Mouse (Mus musculus) heart, adult 18-20 months (tissue): Measurements from ENCODE around the gene Gabrr2. TPM values are rescaled to one million over a fixed set of nuclear protein-coding genes. Genes with fewer than 3 reads are reported as not detected.
A peak's percentile ranks its signal among the peaks of the same experiment; 100 is the strongest.
"Not testable (repeated sequence)": the region's sequence is repeated elsewhere in the genome, so short reads cannot be mapped to it uniquely, and the experiment has no call there.

ENCODE experiments used
- DNase-seq, 2 experiments: peaks; one replicate each; pipeline ENCODE4 v3.0.0; 2021 to 2022; ENCODE audit warnings: mixed read lengths in 1 of 2
- total RNA-seq, 2 experiments: library from RNA; stranded (reverse); gene quantifications; 2 replicates each; pipeline ENCODE4 v1.2.3; 2021

Gene Gabrr2
- total RNA-seq, 2 experiments from 2014 or later, result 1.5 to 1.6 TPM

DNA sequence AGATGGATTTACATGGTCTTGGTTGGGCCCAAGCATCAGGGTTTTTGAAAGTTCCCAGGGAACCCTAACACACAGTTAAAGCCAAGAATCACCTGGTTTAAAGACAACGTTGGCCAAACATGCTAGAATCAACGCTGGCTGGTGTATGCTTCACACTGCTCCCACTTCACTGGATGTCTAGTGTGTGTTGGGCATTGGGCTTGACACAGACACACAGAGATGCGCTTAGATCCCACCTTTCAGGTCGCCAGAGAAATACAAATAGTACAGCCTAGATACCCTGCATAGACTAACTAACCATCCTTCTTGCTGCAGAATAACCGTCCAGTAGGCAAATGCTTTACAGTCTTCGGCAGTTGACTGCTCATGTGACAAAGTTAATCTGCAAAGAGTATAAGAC is 7.5 kb downstream of the Gabrr2 start:
- DNase-seq, result no peak

DNA sequence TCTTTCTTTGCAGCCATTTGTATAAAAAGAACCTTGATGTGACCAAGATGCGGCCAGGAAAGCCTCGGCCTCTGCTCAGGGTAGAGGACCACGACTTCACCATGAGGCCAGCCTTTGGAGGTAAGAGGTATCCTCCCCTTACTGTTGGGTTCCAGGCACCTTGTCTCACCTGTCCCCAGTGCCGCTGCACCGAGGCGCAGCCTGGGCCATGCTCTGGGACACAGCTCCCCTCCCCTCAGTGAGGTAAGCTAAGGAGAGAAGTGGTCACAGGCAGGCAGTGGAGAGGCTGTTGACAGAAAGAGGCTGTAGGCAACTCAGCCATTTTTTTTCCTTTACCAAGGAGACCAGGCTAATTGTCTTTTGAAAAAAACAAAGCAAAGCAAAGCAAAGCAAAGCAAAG is 8.5 kb downstream of the Gabrr2 start:
- DNase-seq, result no peak

DNA sequence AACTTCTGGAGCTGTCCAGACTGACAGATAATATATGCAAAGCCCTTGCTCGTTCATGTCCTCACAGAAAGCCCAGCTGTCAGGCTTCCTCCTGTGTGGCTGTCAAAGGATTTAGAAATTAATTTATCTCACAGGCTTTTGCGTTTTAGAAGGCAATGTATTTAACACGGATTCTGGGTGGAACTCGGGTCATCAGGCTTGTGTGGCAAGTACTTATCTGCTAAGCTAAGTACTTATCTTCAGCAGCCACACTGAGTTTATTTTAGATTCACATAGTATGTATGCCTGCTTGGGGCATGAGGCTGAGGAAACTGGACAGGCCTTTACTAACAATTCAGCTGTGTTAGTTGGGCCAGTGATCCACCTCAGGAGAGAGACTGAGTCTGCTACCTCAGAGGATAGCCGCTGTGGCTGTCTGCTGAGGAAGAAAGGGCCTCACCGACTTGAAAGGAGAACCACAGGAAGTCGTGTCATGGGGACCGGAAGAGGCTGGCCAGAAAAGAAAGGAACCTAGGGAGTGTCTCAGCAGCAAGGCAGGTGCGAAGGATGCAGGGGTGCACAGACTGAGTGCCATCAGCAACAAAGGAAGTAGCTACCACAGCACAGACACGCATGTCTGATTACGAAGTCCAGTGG is 9.8 kb downstream of the Gabrr2 start:
- peak in 1 of 2 experiments; percentile 14 for DNase-seq

DNA sequence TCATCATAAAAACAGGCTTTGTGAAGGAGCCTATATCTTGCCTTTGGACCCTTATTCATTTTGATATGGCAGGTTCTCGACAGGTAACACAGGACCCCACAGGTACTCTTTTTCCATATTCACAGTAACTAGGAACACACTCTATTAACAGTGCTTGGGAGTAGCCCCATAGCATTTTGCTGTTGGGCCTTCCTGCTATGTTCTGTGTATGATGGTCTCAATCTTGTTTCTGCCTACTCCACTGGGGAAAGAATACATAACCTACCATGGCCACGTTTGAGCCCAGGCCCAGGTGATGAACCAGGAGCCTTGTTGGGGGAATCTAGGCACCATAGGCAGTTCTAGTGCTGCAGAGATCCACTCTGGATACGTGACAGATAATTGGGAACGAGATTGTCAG is 11.6 kb downstream of the Gabrr2 start:
- DNase-seq, result no peak

DNA sequence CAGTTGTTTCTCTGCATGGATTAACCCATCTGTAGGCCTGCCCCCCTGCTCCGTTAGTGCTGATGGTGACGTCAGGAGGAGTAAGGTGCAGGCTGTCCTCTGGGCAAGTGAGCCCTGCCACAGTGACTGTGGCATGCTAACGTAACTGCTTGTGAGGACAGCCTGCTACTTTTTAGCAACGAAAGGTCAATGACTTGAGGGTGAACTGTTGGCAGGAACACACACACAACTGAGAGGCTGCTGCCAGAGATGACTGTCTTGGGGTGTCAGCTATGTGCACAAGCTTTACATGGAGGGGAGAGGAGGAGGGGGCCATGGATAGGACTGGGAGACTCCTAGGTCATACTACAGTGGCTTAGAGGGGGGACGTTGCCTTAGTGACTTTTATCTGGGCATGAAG is 12.1 kb downstream of the Gabrr2 start:
- DNase-seq, result peak in 1 of 2 experiments; percentile 44

DNA sequence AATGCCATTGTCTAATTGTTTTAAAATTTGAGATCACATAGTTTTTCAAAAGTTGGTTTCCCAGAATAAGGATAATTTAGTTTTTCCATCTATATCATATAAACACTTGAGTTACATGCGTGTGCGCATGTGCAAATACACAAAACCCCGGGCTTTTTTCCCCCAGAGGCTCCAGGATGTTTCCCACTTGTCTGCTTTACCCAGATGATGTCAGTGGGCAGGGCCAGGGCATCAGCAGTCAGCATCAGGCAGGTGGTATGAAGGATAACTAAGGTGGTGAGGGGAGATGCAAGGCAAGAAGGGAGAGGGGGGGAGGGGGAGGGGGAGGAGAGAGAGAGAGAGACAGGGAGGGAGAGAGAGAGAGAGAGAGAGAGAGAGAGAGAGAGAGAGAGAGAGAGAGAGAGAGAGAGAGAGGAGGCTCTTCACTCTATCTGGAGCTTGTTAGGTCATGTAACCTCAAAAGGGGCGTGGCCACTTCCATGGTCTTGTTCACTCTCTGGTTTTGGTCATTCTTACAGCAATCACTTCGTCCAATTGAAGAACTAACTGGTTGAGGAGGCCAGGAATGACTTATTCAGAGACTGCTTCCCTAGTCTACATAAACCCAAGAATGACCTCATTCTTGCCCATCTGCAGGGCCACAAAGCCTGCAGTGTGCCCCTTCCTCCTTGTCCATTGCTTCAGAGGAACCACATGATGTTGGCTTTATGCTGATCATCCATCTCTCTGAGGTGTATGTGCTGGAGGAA is 13.2 kb downstream of the Gabrr2 start:
- no peak for DNase-seq

DNA sequence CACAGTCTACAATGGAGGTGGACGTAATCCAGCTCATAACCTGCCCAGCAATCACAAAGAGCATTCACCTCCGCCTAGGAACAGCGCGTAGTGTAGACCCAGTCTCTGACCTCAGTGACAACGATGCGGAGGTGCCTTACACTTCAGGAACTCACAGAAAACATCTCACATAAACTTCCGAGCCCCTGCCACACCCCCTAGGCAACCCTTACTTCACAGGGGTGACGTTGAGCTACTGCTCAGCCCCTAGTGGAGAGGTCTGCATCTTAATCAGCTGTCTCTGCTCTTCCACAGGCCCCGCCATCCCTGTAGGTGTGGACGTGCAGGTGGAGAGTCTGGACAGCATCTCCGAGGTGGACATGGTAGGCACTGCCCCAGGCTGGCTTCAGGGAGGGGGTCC is 14.4 kb downstream of the Gabrr2 start:
- DNase-seq, result no peak

DNA sequence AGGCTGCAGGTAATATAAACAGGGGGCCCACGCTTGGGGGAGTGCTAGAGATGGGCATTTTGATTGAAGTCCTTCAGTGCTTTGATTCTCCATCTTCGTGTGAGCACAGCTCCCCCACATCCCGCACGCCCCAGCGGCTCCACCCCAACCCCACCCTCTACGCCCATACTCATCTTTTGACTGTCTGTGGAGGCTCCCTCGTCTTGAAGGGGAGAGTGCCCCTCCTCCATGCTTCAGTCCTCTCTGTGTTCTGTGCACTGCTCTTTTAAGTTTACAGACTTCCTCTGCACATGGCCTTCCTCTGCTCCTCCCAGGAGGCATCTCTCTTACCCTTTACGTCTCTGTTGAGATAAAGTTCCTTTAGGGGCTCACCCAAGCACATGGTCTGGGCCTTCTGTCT is 14.9 kb downstream of the Gabrr2 start:
- no peak for DNase-seq

DNA sequence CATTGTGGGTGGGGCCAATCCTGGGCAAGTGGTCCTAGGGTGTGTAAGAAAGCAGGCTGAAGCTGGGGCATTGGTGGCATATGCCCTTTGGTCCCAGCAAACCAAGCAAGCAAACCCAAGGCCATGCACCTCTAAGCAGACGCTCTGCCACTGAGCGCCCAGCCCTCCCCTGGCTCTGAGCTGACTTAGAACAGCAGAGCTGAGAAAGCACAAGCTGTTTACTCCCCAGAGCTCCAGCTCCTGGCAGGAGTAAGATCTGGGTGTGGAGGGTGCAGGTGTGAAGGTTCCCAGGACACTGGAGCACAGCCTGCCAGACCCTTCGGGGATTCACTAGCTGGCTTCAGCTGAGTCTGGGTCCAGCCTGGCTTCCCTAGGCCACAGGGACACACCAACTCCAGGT is 15.7 kb downstream of the Gabrr2 start:
- DNase-seq, result no peak

DNA sequence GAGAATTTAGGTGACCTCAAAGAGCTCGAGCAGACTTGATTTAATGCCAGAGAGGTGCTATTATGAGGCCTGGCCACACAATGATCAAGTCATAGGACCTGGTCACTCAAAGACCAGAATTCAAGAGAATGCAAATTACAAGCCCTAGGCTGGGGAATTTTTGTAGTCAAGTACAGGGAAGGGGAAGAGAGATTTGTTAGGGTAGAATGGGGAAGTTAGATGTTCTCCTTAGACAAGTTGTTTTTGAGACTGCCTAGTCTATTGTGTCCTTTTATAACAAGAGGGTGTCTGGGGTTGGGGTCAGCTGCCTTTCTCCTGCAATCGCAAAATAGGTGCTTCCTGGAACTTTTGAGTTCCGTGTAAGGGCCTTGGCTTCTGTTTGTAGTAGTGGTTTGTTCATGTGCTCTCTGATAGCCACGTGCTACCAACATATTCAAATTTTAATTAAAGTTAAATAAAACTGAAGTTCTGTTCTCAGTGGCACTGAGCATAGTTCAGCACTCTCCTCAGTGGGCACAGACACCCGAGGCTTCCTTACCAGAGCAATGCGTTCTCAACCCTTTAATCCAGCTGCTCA is 36.4 kb downstream of the Gabrr2 start:
- peak in 1 of 2 experiments; percentile 8 for DNase-seq

DNA sequence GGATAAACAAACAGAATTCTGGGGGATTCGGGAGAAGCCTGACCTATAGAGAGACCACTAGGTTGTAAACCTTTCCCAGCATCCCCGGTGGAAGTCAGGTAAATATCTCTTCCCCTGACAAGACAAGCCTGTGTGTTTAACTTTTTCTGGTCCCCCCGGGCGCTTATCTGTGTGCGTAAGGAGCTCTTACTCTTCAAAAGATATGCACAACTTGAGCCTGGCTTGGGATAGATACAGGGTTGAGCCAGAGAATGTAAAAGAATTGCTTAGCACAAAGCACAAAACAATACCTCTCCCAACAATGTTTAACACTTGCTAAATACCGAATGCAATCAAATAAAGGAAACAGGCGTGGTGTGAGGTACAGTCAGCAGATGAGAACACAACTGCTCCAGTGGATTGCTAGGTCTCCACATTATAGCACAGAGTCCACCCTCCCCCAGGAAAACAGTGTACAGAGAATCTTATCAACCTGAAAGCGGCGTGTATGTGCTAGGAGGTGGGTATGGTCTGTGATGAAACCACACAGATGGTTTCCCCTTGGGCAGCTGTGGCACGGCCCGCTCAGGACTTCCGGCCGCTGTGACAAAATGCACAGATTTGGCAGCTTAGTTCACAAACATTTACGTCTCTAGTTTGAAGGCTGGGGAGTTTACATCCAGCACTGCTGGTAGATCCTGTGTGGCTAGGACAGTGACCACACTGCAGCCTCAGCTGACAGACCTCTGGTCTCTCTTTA is 47.1 kb downstream of the Gabrr2 start:
- no peak for DNase-seq

DNA sequence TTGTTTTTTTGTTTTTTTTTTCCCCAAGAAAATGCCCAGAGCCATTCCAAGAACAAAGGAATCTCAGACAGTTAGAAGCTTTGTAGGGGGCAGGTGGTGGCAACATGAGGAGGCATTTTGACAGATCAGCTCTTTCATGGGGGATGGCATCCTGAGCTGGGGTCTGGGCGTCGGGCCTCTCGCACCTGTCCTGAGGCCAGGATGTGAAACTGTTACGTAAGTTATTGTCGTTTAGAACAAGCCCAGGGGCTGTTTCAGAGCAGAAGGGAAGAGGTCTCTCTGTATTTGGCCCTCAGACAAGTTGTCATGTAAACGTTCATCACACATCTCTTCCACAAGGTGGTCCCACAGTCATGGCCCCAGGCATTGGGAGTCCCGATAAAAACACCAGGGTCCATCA is 48.0 kb downstream of the Gabrr2 start:
- DNase-seq, result no peak

DNA sequence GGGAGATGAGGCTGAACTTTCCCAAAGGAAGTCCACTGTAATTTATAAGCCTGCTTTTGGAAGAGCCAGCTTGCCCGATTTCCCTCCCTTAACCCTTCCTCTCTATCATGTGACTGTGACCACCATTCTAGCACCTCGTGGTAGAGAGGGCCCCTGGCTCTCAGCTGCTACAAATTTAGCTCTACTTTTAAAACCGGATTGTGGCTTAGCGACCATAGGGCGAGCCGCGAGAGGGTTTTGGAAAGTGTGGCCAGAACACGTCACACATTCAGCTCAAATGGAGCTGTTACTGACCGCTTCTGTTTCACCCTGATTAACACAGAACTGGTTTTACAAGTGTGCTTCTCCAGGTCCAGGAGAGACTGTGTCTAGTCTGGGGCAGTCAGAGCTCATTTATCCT is 48.6 kb downstream of the Gabrr2 start:
- DNase-seq, result no peak

DNA sequence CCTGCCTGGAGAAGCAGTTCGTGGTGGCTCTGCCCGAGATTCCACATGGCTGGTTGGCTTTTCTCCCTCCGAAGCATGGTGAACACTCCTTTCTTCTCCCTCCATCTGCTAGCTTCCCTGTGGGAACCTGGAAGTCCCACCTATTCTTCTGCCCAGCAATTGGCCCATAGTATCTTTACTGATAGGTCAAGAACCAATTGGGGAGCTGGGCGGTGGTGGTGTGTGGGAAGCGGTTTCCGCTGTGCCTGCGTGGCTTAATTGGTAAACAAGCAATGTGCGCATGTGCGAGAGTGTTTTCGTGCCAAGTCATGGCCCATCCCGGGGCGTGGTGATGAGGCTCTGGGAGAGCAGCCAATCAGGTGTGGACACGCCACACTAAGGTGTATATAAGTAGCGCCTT is 50.1 kb downstream of the Gabrr2 start:
- DNase-seq, result not testable (repeated sequence)

DNA sequence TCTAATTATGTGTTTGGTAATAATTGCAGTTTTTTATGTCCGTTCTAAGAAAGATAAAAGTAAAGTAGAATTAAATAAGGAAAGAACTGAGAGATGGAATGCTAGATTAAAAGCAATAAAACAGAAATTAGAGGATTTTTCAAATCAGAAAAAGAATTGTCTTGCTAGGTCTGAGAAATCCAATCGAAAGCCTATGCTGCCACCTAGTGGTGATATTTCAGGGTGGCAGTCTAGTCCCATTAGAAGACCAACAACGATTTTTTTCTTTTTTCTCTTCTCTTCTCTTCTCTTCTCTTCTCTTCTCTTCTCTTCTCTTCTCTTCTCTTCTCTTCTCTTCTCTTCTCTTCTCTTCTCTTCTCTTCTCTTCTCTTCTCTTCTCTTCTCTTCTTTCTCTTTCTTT is 56.3 kb downstream of the Gabrr2 start:
- DNase-seq, result peak; percentile 65 to 89

DNA sequence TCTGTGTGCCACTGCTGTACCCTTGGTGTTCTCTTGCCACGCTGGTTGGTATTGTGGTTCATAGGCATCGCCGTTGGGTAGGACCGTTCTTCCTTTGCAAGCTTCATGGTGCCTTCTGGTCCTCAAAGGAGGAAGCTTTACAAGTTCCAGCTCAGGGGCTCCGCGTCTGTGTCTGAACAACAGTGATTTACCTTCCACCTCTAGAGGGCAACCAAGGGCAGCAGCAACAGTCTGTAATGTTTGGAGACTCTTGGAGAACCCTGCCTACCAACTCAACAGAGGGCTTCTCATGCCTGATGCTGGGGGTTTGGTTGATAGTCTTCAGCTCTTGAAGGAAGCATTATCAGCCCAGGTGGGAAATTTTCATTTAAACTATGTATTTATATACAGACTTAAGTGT is 61.7 kb downstream of the Gabrr2 start:
- peak; percentile 37 to 67 for DNase-seq

DNA sequence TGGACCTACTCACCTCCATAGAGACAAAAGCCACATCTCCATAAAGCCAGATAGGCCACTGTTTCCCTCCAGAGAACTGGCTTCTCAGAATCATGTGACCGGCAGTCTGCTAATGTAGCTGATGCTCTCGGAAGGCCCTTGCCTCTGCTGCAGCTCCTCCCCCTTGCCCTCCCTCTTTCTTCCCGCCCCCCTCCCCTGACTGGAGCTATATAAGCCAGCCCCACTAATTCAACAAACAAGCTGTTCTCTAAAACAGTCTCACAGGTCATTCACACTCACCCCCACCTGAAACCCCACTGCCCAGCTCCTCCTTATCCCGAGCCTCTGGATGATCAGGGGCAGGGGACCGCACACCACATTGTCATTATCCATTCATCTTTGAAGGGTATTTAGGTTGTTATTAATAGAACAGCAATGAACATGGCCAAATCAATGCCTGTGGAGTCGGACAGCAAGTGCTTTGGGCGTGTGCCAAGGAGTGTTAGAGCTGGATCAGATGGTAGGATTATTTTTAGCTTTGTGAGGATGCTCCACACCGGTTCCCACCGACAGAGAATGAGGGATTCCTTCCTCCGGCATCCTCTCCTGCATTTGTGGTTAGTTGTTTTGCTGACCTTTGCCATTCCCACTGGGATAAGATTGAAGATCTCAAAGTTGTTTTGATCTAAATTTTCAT is 62.7 kb downstream of the Gabrr2 start:
- peak; percentile 22 to 31 for DNase-seq

DNA sequence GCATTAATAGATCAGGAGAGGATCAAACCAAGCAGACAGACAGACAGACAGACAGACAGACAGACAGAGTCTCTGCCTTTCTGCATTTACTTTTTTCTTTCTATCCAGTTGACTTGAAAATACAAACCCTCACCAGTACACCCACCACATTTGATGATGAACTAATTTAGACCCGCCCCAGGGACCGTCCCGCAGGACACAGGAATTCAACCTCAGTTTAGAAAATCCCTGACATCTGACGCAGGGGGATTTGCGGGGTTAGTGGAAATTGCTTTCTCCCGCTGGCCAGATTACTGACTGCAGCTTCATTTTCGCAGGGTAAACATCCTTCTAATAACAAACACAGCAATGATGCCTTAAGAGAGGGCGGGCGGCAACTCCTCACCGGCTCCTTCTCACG is 69.4 kb downstream of the Gabrr2 start, which contains the start of gene Gabrr1:
Gene Gabrr1, plus strand, starts transcription at position 301 of the 400 bp plus-strand sequence.
- DNase-seq, result no peak
